Mouse (Mus musculus) intestine, embryonic 15.5 days (tissue): ENCODE results near the gene Olfr1474. TPM values are rescaled to one million over a fixed set of nuclear protein-coding genes. Genes with fewer than 3 reads are reported as not detected.
"Not testable (repeated sequence)": the region's sequence is repeated elsewhere in the genome, so short reads cannot be mapped to it uniquely, and the experiment has no call there.

ENCODE experiments used
- ATAC-seq: fragments of 200-750 bp; cut with Nextera tagmentation; 2 replicates; pipeline ENCODE4 v1.8.0; 2017; ENCODE audit warnings: moderate TSS enrichment, moderate library complexity
- H3K27ac ChIP-seq: fragments of 300-500 bp; sonication (generic); 2 replicates; pipeline ENCODE4 v1.5.1; 2015; ENCODE audit warnings: mild to moderate bottlenecking, inconsistent platforms
- H3K27me3 ChIP-seq: fragments of 300-500 bp; sonication (generic); replicated peaks from 2 replicates; pipeline ENCODE4 v1.6.1; 2015; ENCODE audit warnings: inconsistent platforms
- H3K36me3 ChIP-seq: fragments of 300-500 bp; sonication (generic); 2 replicates; pipeline ENCODE4 v1.6.1; 2015; ENCODE audit warnings: inconsistent platforms
- H3K4me1 ChIP-seq: fragments of 300-500 bp; sonication (generic); replicated peaks from 2 replicates; pipeline ENCODE4 v1.6.1; 2015; ENCODE audit warnings: inconsistent platforms
- H3K4me2 ChIP-seq: fragments of 300-500 bp; sonication (generic); replicated peaks from 2 replicates; pipeline ENCODE4 v1.6.1; 2015; ENCODE audit warnings: mild to moderate bottlenecking, inconsistent platforms
- H3K4me3 ChIP-seq: fragments of 300-500 bp; sonication (generic); replicated peaks from 2 replicates; pipeline ENCODE4 v1.5.1; 2015; ENCODE audit warnings: inconsistent platforms
- H3K9ac ChIP-seq: fragments of 300-500 bp; sonication (generic); 2 replicates; pipeline ENCODE4 v1.6.1; 2015; ENCODE audit warnings: inconsistent platforms
- H3K9me3 ChIP-seq: fragments of 300-500 bp; sonication (generic); 2 replicates; pipeline ENCODE4 v1.6.1; 2016; ENCODE audit warnings: inconsistent platforms
- WGBS: fragments of 180-500 bp; shearing (Covaris S2); methylation state at CpG from one replicate; pipeline ENCODE4 v1.1.7; 2015; 5-methylcytosine and 5-hydroxymethylcytosine counted together
- polyA plus RNA-seq: library from polyadenylated mRNA; unstranded; fragments of >200 nt; fragmentation: Nextera tagmentation; extraction: Ambion mirVana; gene quantifications from 2 replicates; pipeline ENCODE4 v1.2.1, GENCODE M21; 2015

The Olfr1474 gene
- not detected in 2 replicates for polyA plus RNA-seq

DNA sequence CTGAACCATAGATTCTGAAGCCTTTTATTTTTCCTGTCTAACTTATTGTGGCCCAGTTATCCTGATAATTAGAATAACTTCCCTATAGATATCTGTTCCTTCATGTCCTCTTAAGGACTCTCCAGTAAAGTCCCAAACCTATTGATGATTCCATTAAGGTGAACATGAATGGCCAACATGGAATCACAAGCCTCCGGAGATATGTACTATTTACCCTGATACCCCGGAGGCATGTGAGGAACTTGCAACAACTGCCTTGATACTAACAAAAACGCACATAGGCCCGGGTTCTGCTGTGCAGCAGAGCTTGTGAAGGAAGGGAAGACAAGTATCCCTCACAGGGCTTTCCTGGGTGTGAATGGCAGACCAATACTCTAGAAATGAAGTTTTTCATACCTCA is at the start of gene Olfr1474:
Gene Olfr1474, plus strand, starts transcription at position 301 of the 400 bp plus-strand sequence.
- 76% methylated on average over 4 of the region's 4 CpGs for WGBS
- not testable (repeated sequence) for H3K4me3 ChIP-seq, H3K4me1 ChIP-seq, H3K9me3 ChIP-seq, H3K9ac ChIP-seq, H3K36me3 ChIP-seq, H3K27me3 ChIP-seq, H3K27ac ChIP-seq, ATAC-seq, H3K4me2 ChIP-seq

DNA sequence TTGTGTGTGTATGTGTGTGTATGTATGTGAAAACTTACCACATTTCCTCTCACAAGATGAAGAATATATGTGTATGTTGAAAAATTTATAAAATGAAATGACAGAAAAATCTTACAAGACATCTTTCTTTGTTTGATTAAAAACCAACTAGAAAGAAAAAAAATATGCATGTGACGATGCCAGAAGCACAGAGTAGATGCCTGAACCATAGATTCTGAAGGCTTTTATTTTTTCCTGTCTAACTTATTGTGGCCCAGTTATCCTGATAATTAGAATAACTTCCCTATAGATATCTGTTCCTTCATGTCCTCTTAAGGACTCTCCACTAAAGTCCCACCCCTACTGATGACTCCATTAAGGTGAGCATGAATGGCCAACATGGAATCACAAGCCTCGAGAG is 26.3 kb upstream of the Olfr1474 start, which contains the start of gene Olfr1471:
Gene Olfr1471, plus strand, starts transcription at position 301 of the 400 bp plus-strand sequence.
- not testable (repeated sequence) for H3K9me3 ChIP-seq, H3K9ac ChIP-seq, ATAC-seq, H3K4me2 ChIP-seq, H3K27me3 ChIP-seq, H3K27ac ChIP-seq, H3K36me3 ChIP-seq, H3K4me3 ChIP-seq, H3K4me1 ChIP-seq
- WGBS = 75% methylated on average over 2 of the region's 2 CpGs

DNA sequence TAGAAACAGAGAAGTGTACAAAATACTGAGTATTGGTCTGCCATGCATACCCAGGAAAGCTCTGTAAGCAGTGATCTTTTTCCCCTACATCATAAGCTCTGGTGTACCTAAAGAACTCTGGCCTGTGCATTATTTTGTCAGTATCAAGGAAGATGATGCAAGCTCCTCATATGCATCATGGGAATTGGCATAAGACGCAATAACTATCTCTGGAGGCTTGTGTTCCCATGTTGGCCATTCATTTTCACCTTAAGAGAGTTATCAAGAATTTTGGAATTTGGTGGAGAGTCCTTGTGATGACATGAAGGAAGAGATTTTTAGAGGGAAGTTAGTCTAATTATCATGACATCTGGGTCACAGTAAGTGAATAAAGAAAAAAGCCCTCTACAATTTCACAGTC is 13.4 kb upstream of the Olfr1474 start, which contains the start of gene Olfr1472:
Gene Olfr1472, minus strand, starts transcription at position 101 of the 400 bp plus-strand sequence.
- Histone ChIP-seq H3K4me1 (no peaks in the 10 kb centered on the region), H3K9ac (no peak within 1 kb of the TSS), H3K4me2 (no peak within 1 kb of the TSS), H3K27me3 (no peaks in the 10 kb centered on the region), H3K36me3 (no peaks in the 10 kb centered on the region), H3K4me3 (no peak within 1 kb of the TSS), H3K9me3 (no peaks in the 10 kb centered on the region), H3K27ac (no peak within 1 kb of the TSS)
- no peak for ATAC-seq
- WGBS = 71% methylated on average over 1 of the region's 1 CpGs

DNA sequence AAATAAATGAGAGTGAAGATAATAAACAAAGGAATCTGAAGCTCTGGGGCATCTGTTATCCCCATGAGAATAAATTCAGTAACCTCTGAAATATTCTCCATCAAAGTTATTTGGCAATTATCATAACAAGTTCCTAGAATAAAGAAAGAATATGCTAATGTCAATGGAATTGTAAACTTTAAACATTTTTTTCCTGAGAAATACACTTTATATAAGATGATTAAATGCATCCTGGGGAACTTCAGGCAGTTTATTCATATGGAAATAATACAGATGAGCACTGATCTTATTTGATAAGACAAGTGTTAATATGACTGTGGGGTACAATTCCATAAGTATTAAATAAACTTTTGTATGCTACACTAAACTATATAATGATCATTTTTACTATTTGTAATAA is 10.7 kb downstream of the Olfr1474 start, which contains the start of gene Olfr1475:
Gene Olfr1475, minus strand, starts transcription at position 101 of the 400 bp plus-strand sequence.
- Histone ChIP-seq H3K27ac (no peak within 1 kb of the TSS), H3K4me3 (no peak within 1 kb of the TSS), H3K27me3 (no peaks in the 10 kb centered on the region), H3K9me3 (no peaks in the 10 kb centered on the region), H3K36me3 (no peaks in the 10 kb centered on the region), H3K4me1 (no peaks in the 10 kb centered on the region), H3K4me2 (no peak within 1 kb of the TSS), H3K9ac (no peak within 1 kb of the TSS)
- no peak for ATAC-seq

DNA sequence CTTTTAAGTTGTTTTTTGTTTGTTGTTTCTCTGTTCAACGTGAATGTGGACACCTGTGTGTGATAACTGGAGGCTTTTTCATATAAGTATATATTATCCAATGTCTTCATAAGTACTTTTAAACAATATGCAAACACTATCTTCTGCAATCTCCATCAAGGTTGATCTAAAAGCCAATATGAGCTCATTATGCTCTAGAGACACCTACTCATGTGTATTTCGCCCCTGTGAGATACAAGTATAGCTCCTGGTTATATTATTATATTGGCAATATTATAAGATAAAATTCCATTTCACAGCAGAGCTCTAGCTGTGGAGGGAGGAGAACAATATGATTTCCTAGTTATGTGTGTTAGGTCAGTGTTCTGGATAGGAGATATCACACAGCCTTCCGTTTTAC is 30.9 kb downstream of the Olfr1474 start, which contains the start of gene Olfr1477:
Gene Olfr1477, plus strand, starts transcription at position 301 of the 400 bp plus-strand sequence.
- WGBS = 77% methylated on average over 3 of the region's 3 CpGs

More for the DNA sequence above, 30.9 kb downstream of the Olfr1474 start, which contains the start of gene Olfr1477:
- Histone ChIP-seq H3K4me1 (no peaks in the 10 kb centered on the region), H3K36me3 (no peaks in the 10 kb centered on the region), H3K27ac (no peak within 1 kb of the TSS), H3K4me2 (no peak within 1 kb of the TSS), H3K4me3 (no peak within 1 kb of the TSS), H3K9me3 (no peaks in the 10 kb centered on the region), H3K27me3 (no peaks in the 10 kb centered on the region), H3K9ac (no peak within 1 kb of the TSS)
- no peak for ATAC-seq

Other genes with a start within 250 kb of the Olfr1474 start
- gene Olfr1463, start 238.2 kb upstream of the Olfr1474 start, polyA plus RNA-seq = not detected in 2 replicates
- gene Olfr1465, start 154.0 kb upstream of the Olfr1474 start, polyA plus RNA-seq = not detected in 2 replicates
- not detected in 2 replicates for gene Olfr1466, start 130.7 kb upstream of the Olfr1474 start, polyA plus RNA-seq
- gene Olfr1467, start 107.3 kb upstream of the Olfr1474 start, polyA plus RNA-seq = not detected in 2 replicates
- gene Olfr1469, start 61.7 kb upstream of the Olfr1474 start, polyA plus RNA-seq = not detected in 2 replicates
- not detected in 2 replicates for gene Olfr1471, start 26.2 kb upstream of the Olfr1474 start, polyA plus RNA-seq
- gene Olfr1472, start 13.5 kb upstream of the Olfr1474 start, polyA plus RNA-seq = not detected in 2 replicates
- gene Olfr1475, start 10.6 kb downstream of the Olfr1474 start, polyA plus RNA-seq = not detected in 2 replicates
- not detected in 2 replicates for gene Olfr1477, start 31.0 kb downstream of the Olfr1474 start, polyA plus RNA-seq
- gene Olfr1480, start 58.3 kb downstream of the Olfr1474 start, polyA plus RNA-seq = not detected in 2 replicates
- not detected in 2 replicates for gene Olfr1484, start 113.9 kb downstream of the Olfr1474 start, polyA plus RNA-seq
- not detected in 2 replicates for gene Olfr1487, start 147.8 kb downstream of the Olfr1474 start, polyA plus RNA-seq
- gene Olfr1489, start 162.1 kb downstream of the Olfr1474 start, polyA plus RNA-seq = not detected in 2 replicates
- not detected in 2 replicates for gene Olfr1490, start 181.5 kb downstream of the Olfr1474 start, polyA plus RNA-seq
- gene Olfr1491, start 227.7 kb downstream of the Olfr1474 start, polyA plus RNA-seq = not detected in 2 replicates